Mouse (Mus musculus) liver, embryonic 15.5 days (tissue): Measurements from ENCODE around the gene Tm9sf4. TPM values are rescaled to one million over a fixed set of nuclear protein-coding genes. Genes with fewer than 3 reads are reported as not detected.

Source experiments
- ATAC-seq: fragments of 200-750 bp; cut with Nextera tagmentation; 2 replicates; pipeline ENCODE4 v1.8.0; 2017; ENCODE audit warnings: moderate number of reproducible peaks, mild to moderate bottlenecking, moderate library complexity; ENCODE audit not compliant: insufficient read depth
- H3K27ac ChIP-seq: fragments of 300-500 bp; sonication (generic); replicated peaks from 2 replicates; pipeline ENCODE4 v1.5.1; 2015; ENCODE audit warnings: mild to moderate bottlenecking, inconsistent platforms
- H3K27me3 ChIP-seq: fragments of 300-500 bp; sonication (generic); 2 replicates; pipeline ENCODE4 v1.6.1; 2015; ENCODE audit warnings: mild to moderate bottlenecking, inconsistent platforms
- H3K36me3 ChIP-seq: fragments of 300-500 bp; sonication (generic); replicated peaks from 2 replicates; pipeline ENCODE4 v1.6.1; 2015; ENCODE audit warnings: moderate library complexity, mild to moderate bottlenecking, inconsistent platforms
- H3K4me1 ChIP-seq: fragments of 300-500 bp; sonication (generic); replicated peaks from 2 replicates; pipeline ENCODE4 v1.6.1; 2015; ENCODE audit warnings: inconsistent platforms
- H3K4me2 ChIP-seq: fragments of 300-500 bp; sonication (generic); 2 replicates; pipeline ENCODE4 v1.6.1; 2015; ENCODE audit warnings: moderate library complexity, mild to moderate bottlenecking, inconsistent platforms
- H3K4me3 ChIP-seq: fragments of 300-500 bp; sonication (generic); replicated peaks from 2 replicates; pipeline ENCODE4 v1.5.1; 2015; ENCODE audit warnings: mild to moderate bottlenecking, inconsistent platforms
- H3K9ac ChIP-seq: fragments of 300-500 bp; sonication (generic); 2 replicates; pipeline ENCODE4 v1.6.1; 2015; ENCODE audit warnings: moderate library complexity, mild to moderate bottlenecking, inconsistent platforms
- H3K9me3 ChIP-seq: fragments of 300-500 bp; sonication (generic); replicated peaks from 2 replicates; pipeline ENCODE4 v1.6.1; 2016; ENCODE audit warnings: inconsistent platforms
- WGBS: fragments of 180-500 bp; shearing (Covaris S2); methylation state at CpG from one replicate; pipeline ENCODE4 v1.1.7; 2015; ENCODE audit warnings: mixed read lengths; ENCODE audit not compliant: insufficient replicate concordance; 5-methylcytosine and 5-hydroxymethylcytosine counted together
- polyA plus RNA-seq: library from polyadenylated mRNA; unstranded; fragments of >200 nt; fragmentation: Nextera tagmentation; extraction: Ambion mirVana; gene quantifications from 2 replicates; pipeline ENCODE4 v1.2.1, GENCODE M21; 2015

The Tm9sf4 gene
- polyA plus RNA-seq, result 29.6 and 29.7 TPM in 2 replicates

- H3K27ac ChIP-seq, result peak within 1 kb of the TSS; percentile 86
- peak within 1 kb of the TSS; percentile 84 for H3K4me2 ChIP-seq
- H3K4me1 ChIP-seq, result peaks cover 30% of the 10 kb centered on the region
- no peaks in the 10 kb centered on the region for H3K27me3 ChIP-seq
- WGBS, result 8% methylated on average over 34 of the region's 34 CpGs
- peak; percentile 82 for ATAC-seq
- peak within 1 kb of the TSS; percentile 86 for H3K4me3 ChIP-seq
- peak within 1 kb of the TSS; percentile 76 for H3K9ac ChIP-seq
- H3K36me3 ChIP-seq, result no peaks in the 10 kb centered on the region
- no peaks in the 10 kb centered on the region for H3K9me3 ChIP-seq
Observed at GRCm38 (mm10) chr2:153160844-153161683, at the start of gene Tm9sf4. Gene Tm9sf4 (plus strand): TSS chr2:153161303.

GRCm38 (mm10) chr2:153115679-153116081 is 45.4 kb upstream of the Tm9sf4 start:
- no peak for ATAC-seq
- Histone ChIP-seq H3K27ac (no peak overlapping the region), H3K36me3 (no peaks in the 10 kb centered on the region), H3K4me1 (peaks cover 16% of the 10 kb centered on the region), H3K27me3 (peaks cover 7% of the 10 kb centered on the region), H3K4me2 (no peak overlapping the region), H3K9ac (no peak overlapping the region), H3K9me3 (no peaks in the 10 kb centered on the region), H3K4me3 (no peak overlapping the region)
- WGBS, result 9% methylated on average over 4 of the region's 4 CpGs

- no peak overlapping the region for H3K4me3 ChIP-seq
- H3K36me3 ChIP-seq, result no peaks in the 10 kb centered on the region
- H3K27me3 ChIP-seq, result no peaks in the 10 kb centered on the region
- 27% methylated on average over 7 of the region's 7 CpGs for WGBS
- H3K4me2 ChIP-seq, result no peak overlapping the region
- H3K9me3 ChIP-seq, result no peaks in the 10 kb centered on the region
- no peak overlapping the region for H3K9ac ChIP-seq
- peaks cover 16% of the 10 kb centered on the region for H3K4me1 ChIP-seq
- H3K27ac ChIP-seq, result peak overlapping the region; percentile 57; the same call in 1 of the 2 replicates
- no peak for ATAC-seq
Observed at GRCm38 (mm10) chr2:153117051-153117486, 44.0 kb upstream of the Tm9sf4 start.

- no peaks in the 10 kb centered on the region for H3K36me3 ChIP-seq
- H3K4me3 ChIP-seq, result no peak overlapping the region
- H3K4me2 ChIP-seq, result no peak overlapping the region
- no peak for ATAC-seq
- H3K27me3 ChIP-seq, result no peaks in the 10 kb centered on the region
- no peaks in the 10 kb centered on the region for H3K9me3 ChIP-seq
- no peak overlapping the region for H3K9ac ChIP-seq
- H3K4me1 ChIP-seq, result peaks cover 16% of the 10 kb centered on the region
- 64% methylated on average over 6 of the region's 6 CpGs for WGBS
- no peak overlapping the region for H3K27ac ChIP-seq
Observed at GRCm38 (mm10) chr2:153119488-153119887, 41.6 kb upstream of the Tm9sf4 start.

- Histone ChIP-seq H3K9ac (no peak overlapping the region), H3K4me3 (no peak overlapping the region), H3K27ac (no peak overlapping the region), H3K27me3 (no peaks in the 10 kb centered on the region), H3K4me2 (no peak overlapping the region), H3K4me1 (peaks cover 11% of the 10 kb centered on the region), H3K36me3 (no peaks in the 10 kb centered on the region), H3K9me3 (no peaks in the 10 kb centered on the region)
- WGBS, result 35% methylated on average over 8 of the region's 8 CpGs
- no peak for ATAC-seq
Observed at GRCm38 (mm10) chr2:153120126-153120525, 41.0 kb upstream of the Tm9sf4 start.

GRCm38 (mm10) chr2:153121821-153122615 is 39.1 kb upstream of the Tm9sf4 start:
- Histone ChIP-seq H3K4me1 (0 out of 2 replicates have a peak, but pooled peaks cover under 1% of the 10 kb centered on the region), H3K36me3 (no peaks in the 10 kb centered on the region), H3K27me3 (no peaks in the 10 kb centered on the region; the same call in 1 of the 2 replicates), H3K27ac (no peak overlapping the region), H3K9ac (no peak overlapping the region), H3K4me2 (no peak overlapping the region), H3K4me3 (no peak overlapping the region), H3K9me3 (no peaks in the 10 kb centered on the region)
- no peak for ATAC-seq
- WGBS, result 54% methylated on average over 8 of the region's 8 CpGs

- Histone ChIP-seq H3K27me3 (no peaks in the 10 kb centered on the region; the same call in 1 of the 2 replicates), H3K9me3 (no peaks in the 10 kb centered on the region), H3K4me3 (no peak overlapping the region), H3K27ac (no peak overlapping the region), H3K4me2 (no peak overlapping the region), H3K9ac (no peak overlapping the region), H3K36me3 (no peaks in the 10 kb centered on the region), H3K4me1 (no peaks in the 10 kb centered on the region)
- ATAC-seq, result no peak
- WGBS, result 64% methylated on average over 7 of the region's 7 CpGs
Observed at GRCm38 (mm10) chr2:153122701-153123100, 38.4 kb upstream of the Tm9sf4 start.

- Histone ChIP-seq H3K4me3 (no peak overlapping the region), H3K27ac (no peak overlapping the region), H3K4me1 (no peaks in the 10 kb centered on the region), H3K36me3 (no peaks in the 10 kb centered on the region), H3K9me3 (no peaks in the 10 kb centered on the region), H3K4me2 (no peak overlapping the region), H3K27me3 (no peaks in the 10 kb centered on the region; the same call in 1 of the 2 replicates), H3K9ac (no peak overlapping the region)
- no peak for ATAC-seq
- WGBS, result 40% methylated on average over 5 of the region's 5 CpGs
Observed at GRCm38 (mm10) chr2:153125875-153126274, 35.2 kb upstream of the Tm9sf4 start.

GRCm38 (mm10) chr2:153131019-153131418 is 30.1 kb upstream of the Tm9sf4 start:
- Histone ChIP-seq H3K4me2 (no peak overlapping the region), H3K9me3 (no peaks in the 10 kb centered on the region), H3K4me1 (no peaks in the 10 kb centered on the region), H3K27me3 (no peaks in the 10 kb centered on the region; the same call in 1 of the 2 replicates), H3K9ac (no peak overlapping the region), H3K4me3 (no peak overlapping the region), H3K27ac (no peak overlapping the region), H3K36me3 (no peaks in the 10 kb centered on the region)
- 17% methylated on average over 6 of the region's 6 CpGs for WGBS
- no peak for ATAC-seq

GRCm38 (mm10) chr2:153134237-153134636 is 26.9 kb upstream of the Tm9sf4 start:
- no peak overlapping the region for H3K4me3 ChIP-seq
- 35% methylated on average over 5 of the region's 5 CpGs for WGBS
- H3K27ac ChIP-seq, result no peak overlapping the region
- no peaks in the 10 kb centered on the region for H3K4me1 ChIP-seq
- H3K27me3 ChIP-seq, result no peaks in the 10 kb centered on the region
- no peak overlapping the region for H3K4me2 ChIP-seq
- H3K36me3 ChIP-seq, result no peaks in the 10 kb centered on the region
- ATAC-seq, result no peak
- no peak overlapping the region for H3K9ac ChIP-seq
- H3K9me3 ChIP-seq, result no peaks in the 10 kb centered on the region

- WGBS, result 67% methylated on average over 4 of the region's 4 CpGs
- no peaks in the 10 kb centered on the region for H3K4me1 ChIP-seq
- no peak overlapping the region for H3K9ac ChIP-seq
- H3K27ac ChIP-seq, result no peak overlapping the region
- H3K36me3 ChIP-seq, result no peaks in the 10 kb centered on the region
- H3K4me3 ChIP-seq, result no peak overlapping the region
- H3K9me3 ChIP-seq, result no peaks in the 10 kb centered on the region
- no peak overlapping the region for H3K4me2 ChIP-seq
- no peak for ATAC-seq
- 0 out of 2 replicates have a peak, but pooled peaks cover 4% of the 10 kb centered on the region for H3K27me3 ChIP-seq
Observed at GRCm38 (mm10) chr2:153136211-153136610, 24.9 kb upstream of the Tm9sf4 start.
